Mouse (Mus musculus) ES-E14 (cell line): ENCODE results near the gene Add2.

Experiments
- CHD2 ChIP-seq: IDR thresholded peaks from 2 replicates; pipeline ENCODE4 v1.6.1; 2014; ENCODE audit warnings: mild to moderate bottlenecking, low read depth, low read length, inconsistent platforms
- HCFC1 ChIP-seq: IDR thresholded peaks from 2 replicates; pipeline ENCODE4 v1.6.1; 2012; ENCODE audit warnings: low read length, inconsistent platforms, borderline replicate concordance; ENCODE audit not compliant: insufficient read depth
- ZNF384 ChIP-seq: IDR thresholded peaks from 2 replicates; pipeline ENCODE4 v1.6.1; 2012; ENCODE audit warnings: low read depth, low read length, inconsistent platforms

GRCm38 (mm10) chr6:86094202-86094838, 65.8 kb downstream of the Add2 start:
- no peak for TF ChIP-seq ZNF384
- no peak for TF ChIP-seq CHD2
- TF ChIP-seq HCFC1, result no peak
